Mouse (Mus musculus) gastrocnemius, adult 2 months (tissue): Measurements from ENCODE around the gene Ddx39. TPM values are rescaled to one million over a fixed set of nuclear protein-coding genes. Genes with fewer than 3 reads are reported as not detected.
A peak's percentile ranks its signal among the peaks of the same experiment; 100 is the strongest.

Experiments
- DNase-seq: peaks from one replicate; pipeline ENCODE4 v3.0.0; 2022
- H3K27ac ChIP-seq: fragments of 200-600 bp; 2 replicates; pipeline ENCODE4 v1.8.1; 2022; ENCODE audit warnings: mild to moderate bottlenecking
- H3K4me3 ChIP-seq: fragments of 200-600 bp; 2 replicates; pipeline ENCODE4 v1.8.1; 2022; ENCODE audit warnings: mild to moderate bottlenecking, moderate library complexity
- CTCF ChIP-seq: fragments of 200-600 bp; IDR thresholded peaks from 2 replicates; pipeline ENCODE4 v1.8.1; 2022; ENCODE audit warnings: antibody characterized with exemption, mild to moderate bottlenecking, moderate library complexity
- intact Hi-C: fragments of 180-260 bp; cut with DNase I; formaldehyde crosslinking; loops from one replicate; pipeline ENCODE4 v1.15.1; 2025
- total RNA-seq, 2 experiments: library from RNA; stranded (reverse); gene quantifications; 2 replicates each; pipeline ENCODE4 v1.2.3; 2021

Gene Ddx39
- total RNA-seq, 2 experiments from 2014 or later: 11.2 to 13.1 TPM

- TF ChIP-seq CTCF: no peak
- Histone ChIP-seq H3K4me3 (no peak overlapping the region), H3K27ac (no peak overlapping the region)
- no peak for DNase-seq
- intact Hi-C loops: no loop called here
These were observed 8.6 kb upstream of the Ddx39 start for GRCm38 (mm10) chr8:83706411-83706810.

GRCm38 (mm10) chr8:83707554-83707953 is 7.4 kb upstream of the Ddx39 start:
- intact Hi-C loops: no loop called here
- Histone ChIP-seq H3K4me3 (no peak overlapping the region), H3K27ac (no peak overlapping the region)
- DNase-seq: no peak
- no peak for TF ChIP-seq CTCF

- intact Hi-C loops: loop anchor here (1.0 kb wide), 1 partner anchor 15 kb away; the partner anchor contains the start of gene Pkn1
- Histone ChIP-seq H3K27ac (peak overlapping the region; percentile 99), H3K4me3 (peak overlapping the region; percentile 90)
- no peak for TF ChIP-seq CTCF
- no peak for DNase-seq
These were observed 324 bp upstream of the Ddx39 start for GRCm38 (mm10) chr8:83714676-83715030.

- H3K4me3 ChIP-seq: peak overlapping the region; percentile 90
- intact Hi-C loops: loop anchor here (1.0 kb wide), 1 partner anchor 16 kb away; the partner anchor contains the start of gene Pkn1
- TF ChIP-seq CTCF: no peak
- no peak for DNase-seq
- peak overlapping the region; percentile 99 for H3K27ac ChIP-seq
These were observed 794 bp downstream of the Ddx39 start for GRCm38 (mm10) chr8:83715771-83716170.

GRCm38 (mm10) chr8:83716563-83716962 is 1.6 kb downstream of the Ddx39 start:
- TF ChIP-seq CTCF: no peak
- no peak for DNase-seq
- Histone ChIP-seq H3K27ac (no peak overlapping the region), H3K4me3 (peak overlapping the region; percentile 90)
- intact Hi-C loops: no loop called here

- peak; percentile 3 for DNase-seq
- Histone ChIP-seq H3K27ac (no peak overlapping the region), H3K4me3 (no peak overlapping the region)
- TF ChIP-seq CTCF: no peak
- intact Hi-C loops: no loop called here
These were observed 4.1 kb downstream of the Ddx39 start for GRCm38 (mm10) chr8:83719048-83719447.

GRCm38 (mm10) chr8:83719693-83720092 is 4.7 kb downstream of the Ddx39 start:
- peak; percentile 6 for DNase-seq
- TF ChIP-seq CTCF: no peak
- intact Hi-C loops: no loop called here
- Histone ChIP-seq H3K4me3 (no peak overlapping the region), H3K27ac (no peak overlapping the region)

GRCm38 (mm10) chr8:83721405-83722025 is 6.5 kb downstream of the Ddx39 start:
- DNase-seq: peak; percentile 78
- H3K27ac ChIP-seq: peak overlapping the region; percentile 68
- intact Hi-C loops: no loop called here
- TF ChIP-seq CTCF: no peak
- H3K4me3 ChIP-seq: peak overlapping the region; percentile 47

GRCm38 (mm10) chr8:83722631-83723030 is 7.7 kb downstream of the Ddx39 start:
- peak; percentile 13 for DNase-seq
- intact Hi-C loops: no loop called here
- Histone ChIP-seq H3K27ac (peak overlapping the region; percentile 68), H3K4me3 (no peak overlapping the region)
- no peak for TF ChIP-seq CTCF

GRCm38 (mm10) chr8:83723447-83724083 is 8.6 kb downstream of the Ddx39 start:
- Histone ChIP-seq H3K27ac (no peak overlapping the region), H3K4me3 (no peak overlapping the region)
- intact Hi-C loops: loop anchor here (1.0 kb wide), 1 partner anchor 171 kb away; no protein-coding TSS in a partner anchor
- DNase-seq: peak; percentile 23
- no peak for TF ChIP-seq CTCF

- intact Hi-C loops: loop anchor here (1.0 to 5.0 kb wide), 2 partner anchors 57 to 169 kb away; no protein-coding TSS in a partner anchor
- no peak overlapping the region for H3K4me3 ChIP-seq
- peak; percentile 92 for TF ChIP-seq CTCF
- DNase-seq: peak; percentile 86
- no peak overlapping the region for H3K27ac ChIP-seq
These were observed 9.9 kb downstream of the Ddx39 start for GRCm38 (mm10) chr8:83724697-83725482.

GRCm38 (mm10) chr8:83725521-83726102 is 10.6 kb downstream of the Ddx39 start:
- intact Hi-C loops: loop anchor here (5.0 kb wide), 1 partner anchor 57 kb away; no protein-coding TSS in a partner anchor
- Histone ChIP-seq H3K27ac (no peak overlapping the region), H3K4me3 (no peak overlapping the region)
- no peak for TF ChIP-seq CTCF
- peak; percentile 13 for DNase-seq
